Mouse (Mus musculus) lung, postnatal 4 days (tissue): ENCODE results near the gene Tmem42.
A peak's percentile ranks its signal among the peaks of the same experiment; 100 is the strongest.

Experiments used
- DNase-seq, 2 experiments: peaks; one replicate each; pipeline ENCODE4 v3.0.0; 2021

Tmem42 gene

DNA sequence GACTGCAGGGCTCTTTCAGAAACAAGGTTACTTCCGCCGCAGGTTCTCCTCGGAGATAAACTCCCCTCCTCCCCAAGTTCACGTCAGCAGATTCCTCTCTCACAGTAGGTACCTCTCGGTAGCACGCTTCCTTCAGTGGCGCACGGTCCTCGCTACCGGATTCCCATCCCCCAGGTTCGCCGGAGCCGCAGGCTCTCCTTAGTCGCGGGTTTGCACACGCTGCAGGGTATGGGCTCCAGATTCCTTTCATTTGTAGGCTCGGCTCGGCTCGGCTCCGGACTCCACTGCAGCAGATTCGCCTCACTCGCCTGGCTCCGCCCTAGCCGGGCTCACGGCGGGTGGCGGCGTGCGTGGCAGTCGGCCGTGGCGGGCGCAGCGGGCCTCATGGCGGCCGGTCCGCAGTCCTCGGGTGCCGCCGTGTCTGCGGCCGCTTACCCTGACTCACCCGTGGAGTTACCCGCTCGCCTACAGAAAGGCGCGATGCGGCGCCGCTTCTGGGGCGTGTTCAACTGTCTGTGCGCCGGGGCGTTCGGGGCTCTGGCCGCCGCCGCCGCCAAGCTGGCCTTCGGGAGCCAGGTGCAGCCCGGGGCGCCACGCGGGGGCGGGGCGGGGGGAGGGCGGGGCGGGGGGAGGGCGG is at the start of gene Tmem42:
TSS of gene Tmem42 (plus strand) at position 332 of the 637 bp plus-strand sequence.
- peak; percentile 89 to 94 for DNase-seq

DNA sequence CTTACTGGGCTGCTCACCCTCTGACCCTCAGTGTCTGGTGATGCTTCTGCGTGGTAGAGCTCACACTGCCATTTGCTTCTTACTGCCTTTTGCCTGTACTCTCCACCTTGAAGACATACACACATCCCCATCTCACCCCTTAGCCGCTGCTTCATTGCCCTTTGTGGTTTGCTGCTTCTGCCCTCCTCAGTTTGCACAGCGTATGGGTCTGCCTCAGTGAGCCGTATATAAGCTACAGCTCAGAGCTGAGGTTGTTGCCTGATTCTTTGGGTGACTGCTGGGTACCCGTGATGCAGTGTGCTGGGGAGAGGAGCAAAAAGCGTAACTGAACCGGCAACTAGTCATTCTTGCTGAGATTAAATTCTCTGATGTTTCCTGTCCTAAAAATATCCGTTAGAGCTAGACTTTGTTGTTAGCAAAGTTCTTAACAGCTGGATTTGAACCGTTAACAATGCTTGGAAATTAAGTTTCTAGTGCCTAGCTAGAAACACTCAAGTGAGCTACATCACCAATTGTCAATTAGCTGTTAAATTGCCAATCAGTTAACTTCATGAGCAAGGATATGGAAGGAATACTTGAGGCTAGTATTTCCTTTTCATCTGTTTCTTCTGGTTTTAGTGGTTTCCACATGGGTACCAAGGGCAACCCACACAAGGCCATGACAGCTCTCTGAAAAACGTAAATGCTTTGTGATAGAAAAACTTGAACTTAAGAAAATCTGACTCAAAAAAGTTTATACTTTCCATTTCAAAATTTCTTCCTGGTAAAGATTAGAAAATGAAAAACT is 22.5 kb upstream of the Tmem42 start:
- no peak for DNase-seq

DNA sequence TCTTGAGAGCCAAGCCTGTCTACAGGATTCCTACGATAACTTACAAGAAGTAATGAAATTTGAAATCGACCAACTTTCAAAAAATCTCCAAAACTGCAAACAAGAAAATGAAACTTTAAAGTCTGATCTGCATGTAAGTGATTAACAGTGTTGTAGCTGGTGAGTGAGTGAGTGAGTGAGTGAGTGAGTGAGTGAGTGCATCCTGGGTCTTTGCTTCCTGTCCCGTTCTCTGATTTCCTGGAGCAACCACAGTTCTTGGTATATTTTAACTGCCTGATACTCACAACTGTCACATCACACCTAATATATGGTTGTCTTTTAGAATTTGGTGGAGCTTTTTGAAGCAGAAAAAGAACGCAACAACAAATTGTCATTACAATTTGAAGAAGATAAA is 21.9 kb upstream of the Tmem42 start:
- no peak for DNase-seq

- DNase-seq = no peak
Measured at GRCm38 (mm10) chr9:123004718-123005117, 16.4 kb upstream of the Tmem42 start.

GRCm38 (mm10) chr9:123006071-123006470 is 15.1 kb upstream of the Tmem42 start:
- DNase-seq = no peak

DNA sequence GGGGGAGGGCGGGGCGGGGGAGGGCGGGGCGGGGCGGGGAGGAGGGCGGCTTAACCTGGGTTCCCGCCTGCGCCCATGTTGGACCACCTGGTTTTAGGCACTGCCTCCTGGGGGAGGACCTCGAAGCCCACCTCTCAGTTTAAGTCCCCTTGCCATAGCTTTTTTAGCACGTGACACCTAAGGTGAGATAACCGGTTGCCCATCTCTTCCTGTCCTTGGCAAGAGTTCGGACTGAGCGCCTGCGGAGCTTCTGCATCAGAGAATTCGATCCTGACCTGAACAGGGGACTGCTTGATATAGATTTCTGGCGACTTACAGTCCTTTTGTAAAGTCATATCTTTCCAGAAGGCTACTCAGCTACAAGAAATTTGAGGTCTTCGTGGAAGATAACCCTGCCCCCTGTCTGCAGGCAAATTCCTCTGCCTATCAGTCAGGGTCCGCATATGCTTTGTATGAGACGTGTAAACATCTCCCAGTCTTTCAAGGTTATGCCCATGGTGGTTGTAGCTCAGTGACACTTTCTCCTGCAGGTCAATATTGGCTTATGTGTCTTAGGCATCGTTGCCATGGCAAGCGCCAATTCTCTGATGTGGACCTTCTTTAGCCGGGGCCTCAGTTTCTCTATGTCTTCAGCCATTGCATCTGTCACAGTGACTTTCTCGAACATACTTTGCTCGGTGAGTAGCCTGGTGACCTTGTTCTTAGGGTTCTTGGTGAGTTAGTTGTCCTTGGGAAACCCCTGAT is 682 bp downstream of the Tmem42 start:
- DNase-seq = no peak

DNA sequence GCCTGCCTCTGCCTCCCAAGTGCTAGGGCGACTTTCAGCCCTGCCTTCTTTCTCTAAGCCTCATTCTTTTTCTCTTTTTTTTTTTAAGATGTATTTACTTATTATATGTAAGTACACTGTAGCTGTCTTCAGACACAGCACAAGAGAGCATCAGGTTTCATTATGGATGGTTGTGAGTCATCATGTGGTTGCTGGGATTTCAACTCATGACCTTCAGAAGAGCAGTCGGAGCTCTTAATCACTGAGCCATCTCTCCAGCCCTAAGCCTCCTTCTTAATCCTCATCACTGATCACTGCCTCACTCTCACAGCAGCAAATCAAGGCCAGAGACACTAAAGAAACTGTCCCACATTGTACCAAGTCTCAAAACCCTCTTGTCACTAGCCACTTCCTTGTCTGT is 3.1 kb downstream of the Tmem42 start:
- no peak for DNase-seq

- no peak for DNase-seq
Measured at GRCm38 (mm10) chr9:123031496-123032246, 10.5 kb downstream of the Tmem42 start.

DNA sequence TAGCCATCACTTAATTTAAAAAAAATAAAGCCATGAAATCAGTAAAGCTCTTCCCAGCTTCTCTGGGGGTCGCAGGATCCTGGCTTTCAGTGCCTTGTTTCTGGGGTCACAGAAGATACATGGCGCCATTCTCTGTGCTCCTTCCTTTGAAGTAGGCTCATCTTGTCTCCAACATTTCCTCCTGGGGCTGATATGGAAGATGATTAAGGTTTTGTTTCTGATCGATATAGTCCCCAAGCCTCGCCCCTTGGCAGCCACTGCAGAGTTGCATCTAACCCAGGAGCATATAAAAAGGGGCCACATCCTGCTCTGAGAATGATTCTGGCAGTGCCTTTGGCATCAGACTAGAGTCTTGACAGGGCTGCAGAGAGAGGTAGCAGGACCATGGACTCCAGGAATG is 13.3 kb downstream of the Tmem42 start, which contains the start of gene Tgm4:
TSS of gene Tgm4 (plus strand) at position 301 of the 400 bp plus-strand sequence.
- no peak for DNase-seq

GRCm38 (mm10) chr9:123047665-123048064 is 26.5 kb downstream of the Tmem42 start:
- DNase-seq = no peak

GRCm38 (mm10) chr9:123058724-123059292 is 37.7 kb downstream of the Tmem42 start:
- peak in 1 of 2 experiments; percentile 21 for DNase-seq

DNA sequence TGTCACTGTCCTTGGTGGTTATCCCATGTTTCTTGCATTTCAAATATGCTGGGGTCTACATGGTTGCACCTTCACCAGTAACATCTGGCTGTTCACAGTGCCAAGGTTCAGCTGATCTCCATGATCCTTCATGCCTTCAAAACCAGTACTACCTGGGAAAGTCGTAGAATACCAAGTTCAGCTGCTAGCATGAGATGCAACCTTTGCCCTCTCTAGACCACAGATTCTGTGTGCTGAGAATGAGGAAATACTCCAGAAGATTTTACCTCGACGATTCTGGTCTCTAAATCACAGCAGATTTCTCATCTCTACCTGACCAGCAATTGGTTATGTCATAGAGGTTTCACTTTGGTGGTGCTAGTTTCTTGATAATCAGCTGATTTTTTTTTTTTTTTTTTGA is 39.0 kb downstream of the Tmem42 start:
- no peak for DNase-seq
